Mouse (Mus musculus): ENCODE measurements around the gene Nol10. TPM values are rescaled to one million over a fixed set of nuclear protein-coding genes. Genes with fewer than 3 reads are reported as not detected.

Gene Nol10
- polyA plus RNA-seq, 1 experiment from 2014 or later: 7.4 TPM

- Histone ChIP-seq H3K9ac (replicated peaks; ENCODE audit: low read depth) (no peak overlapping the region), H3K27me3 (replicated peaks; ENCODE audit: insufficient read depth, low read length) (no peaks in the 10 kb centered on the region), H3K27ac (ENCODE audit: low read length) (no peak overlapping the region), H3K36me3 (ENCODE audit: insufficient read depth, low read length) (no peaks in the 10 kb centered on the region), H3K4me1 (ENCODE audit: insufficient read depth, low read depth, low read length) (0 out of 2 replicates have a peak, but pooled peaks cover 3% of the 10 kb centered on the region), H3K4me3 (ENCODE audit: low read depth, low read length) (no peak overlapping the region), H3K4me2 (replicated peaks; ENCODE audit: low read depth, low read length) (no peak overlapping the region), H3K9me3 (ENCODE audit: low read length) (no peaks in the 10 kb centered on the region)
- 27% methylated on average over 4 of the region's 4 CpGs for WGBS
- ATAC-seq: peak; percentile 57
- TF ChIP-seq EP300 (IDR thresholded peaks at IDR 0.05): no peak
- no peak for TF ChIP-seq CTCF (IDR thresholded peaks at IDR 0.05)
- DNase-seq (ENCODE audit: low spot score): peak; percentile 63
Observed at GRCm38 (mm10) chr12:17390510-17390909, 42.3 kb downstream of the Nol10 start.

- 73% methylated on average over 13 of the region's 13 CpGs for WGBS
Observed at GRCm38 (mm10) chr12:17393148-17393547, 44.9 kb downstream of the Nol10 start.

GRCm38 (mm10) chr12:17397150-17397549 is 48.9 kb downstream of the Nol10 start:
- Histone ChIP-seq H3K4me1 (ENCODE audit: insufficient read depth, low read depth, low read length) (no peaks in the 10 kb centered on the region), H3K9me3 (ENCODE audit: low read length) (no peaks in the 10 kb centered on the region), H3K27me3 (replicated peaks; ENCODE audit: insufficient read depth, low read length) (no peaks in the 10 kb centered on the region), H3K36me3 (ENCODE audit: insufficient read depth, low read length) (no peaks in the 10 kb centered on the region), H3K4me3 (ENCODE audit: low read depth, low read length) (no peak overlapping the region), H3K4me2 (replicated peaks; ENCODE audit: low read depth, low read length) (no peak overlapping the region), H3K9ac (replicated peaks; ENCODE audit: low read depth) (no peak overlapping the region), H3K27ac (ENCODE audit: low read length) (no peak overlapping the region)
- TF ChIP-seq EP300 (IDR thresholded peaks at IDR 0.05) (no peak), CTCF (IDR thresholded peaks at IDR 0.05) (no peak)
- DNase-seq (ENCODE audit: low spot score): no peak
- no peak for ATAC-seq
- 83% methylated on average over 2 of the region's 2 CpGs for WGBS

More at GRCm38 (mm10) chr12:17393148-17393547, 44.9 kb downstream of the Nol10 start:
- Histone ChIP-seq H3K27me3 (replicated peaks; ENCODE audit: insufficient read depth, low read length) (no peaks in the 10 kb centered on the region), H3K27ac (ENCODE audit: low read length) (no peak overlapping the region), H3K9ac (replicated peaks; ENCODE audit: low read depth) (no peak overlapping the region), H3K4me3 (ENCODE audit: low read depth, low read length) (no peak overlapping the region), H3K36me3 (ENCODE audit: insufficient read depth, low read length) (no peaks in the 10 kb centered on the region), H3K4me1 (ENCODE audit: insufficient read depth, low read depth, low read length) (no peaks in the 10 kb centered on the region), H3K4me2 (replicated peaks; ENCODE audit: low read depth, low read length) (no peak overlapping the region), H3K9me3 (ENCODE audit: low read length) (no peaks in the 10 kb centered on the region)
- TF ChIP-seq EP300 (IDR thresholded peaks at IDR 0.05) (no peak), CTCF (IDR thresholded peaks at IDR 0.05) (no peak)
- ATAC-seq (no peak), DNase-seq (ENCODE audit: low spot score) (no peak)

- Histone ChIP-seq H3K9me3 (ENCODE audit: low read length) (no peaks in the 10 kb centered on the region), H3K27me3 (replicated peaks; ENCODE audit: insufficient read depth, low read length) (no peaks in the 10 kb centered on the region), H3K36me3 (ENCODE audit: insufficient read depth, low read length) (no peaks in the 10 kb centered on the region), H3K4me3 (ENCODE audit: low read depth, low read length) (no peak overlapping the region), H3K9ac (replicated peaks; ENCODE audit: low read depth) (no peak overlapping the region), H3K27ac (ENCODE audit: low read length) (no peak overlapping the region), H3K4me1 (ENCODE audit: insufficient read depth, low read depth, low read length) (no peaks in the 10 kb centered on the region), H3K4me2 (replicated peaks; ENCODE audit: low read depth, low read length) (no peak overlapping the region)
- 63% methylated on average over 1 of the region's 1 CpGs for WGBS
- TF ChIP-seq EP300 (IDR thresholded peaks at IDR 0.05) (no peak), CTCF (IDR thresholded peaks at IDR 0.05) (no peak)
- ATAC-seq: peak; percentile 73
- DNase-seq (ENCODE audit: low spot score): peak; percentile 55
Observed at GRCm38 (mm10) chr12:17401419-17401818, 53.2 kb downstream of the Nol10 start.

- no peak for ATAC-seq
- no peaks in the 10 kb centered on the region for H3K27me3 ChIP-seq (replicated peaks; ENCODE audit: insufficient read depth, low read length)
- H3K27ac ChIP-seq (ENCODE audit: low read length): no peak overlapping the region
- H3K9ac ChIP-seq (replicated peaks; ENCODE audit: low read depth): no peak overlapping the region
- no peaks in the 10 kb centered on the region for H3K9me3 ChIP-seq (ENCODE audit: low read length)
- TF ChIP-seq CTCF (IDR thresholded peaks at IDR 0.05) (no peak), EP300 (IDR thresholded peaks at IDR 0.05) (no peak)
- 54% methylated on average over 3 of the region's 3 CpGs for WGBS
- H3K4me1 ChIP-seq (ENCODE audit: insufficient read depth, low read depth, low read length): no peaks in the 10 kb centered on the region
- no peak overlapping the region for H3K4me3 ChIP-seq (ENCODE audit: low read depth, low read length)
- H3K4me2 ChIP-seq (replicated peaks; ENCODE audit: low read depth, low read length): no peak overlapping the region
- no peak for DNase-seq (ENCODE audit: low spot score)
- H3K36me3 ChIP-seq (ENCODE audit: insufficient read depth, low read length): no peaks in the 10 kb centered on the region
Observed at GRCm38 (mm10) chr12:17402116-17402515, 53.9 kb downstream of the Nol10 start.

- 0 out of 2 replicates have a peak, but pooled peaks cover 2% of the 10 kb centered on the region for H3K36me3 ChIP-seq (ENCODE audit: insufficient read depth, low read length)
- H3K9ac ChIP-seq (replicated peaks; ENCODE audit: low read depth): no peak overlapping the region
- no peak overlapping the region for H3K4me3 ChIP-seq (ENCODE audit: low read depth, low read length)
- 92% methylated on average over 4 of the region's 4 CpGs for WGBS
- H3K27me3 ChIP-seq (replicated peaks; ENCODE audit: insufficient read depth, low read length): no peaks in the 10 kb centered on the region
- H3K4me1 ChIP-seq (ENCODE audit: insufficient read depth, low read depth, low read length): no peaks in the 10 kb centered on the region
- H3K9me3 ChIP-seq (ENCODE audit: low read length): no peaks in the 10 kb centered on the region
- H3K27ac ChIP-seq (ENCODE audit: low read length): no peak overlapping the region
- no peak for TF ChIP-seq EP300 (IDR thresholded peaks at IDR 0.05)
- no peak for TF ChIP-seq CTCF (IDR thresholded peaks at IDR 0.05)
- ATAC-seq (no peak), DNase-seq (ENCODE audit: low spot score) (no peak)
- H3K4me2 ChIP-seq (replicated peaks; ENCODE audit: low read depth, low read length): no peak overlapping the region
Observed at GRCm38 (mm10) chr12:17403998-17404397, 55.7 kb downstream of the Nol10 start.

GRCm38 (mm10) chr12:17406825-17407224 is 58.6 kb downstream of the Nol10 start:
- H3K36me3 ChIP-seq (ENCODE audit: insufficient read depth, low read length): 0 out of 2 replicates have a peak, but pooled peaks cover 2% of the 10 kb centered on the region
- no peak overlapping the region for H3K4me3 ChIP-seq (ENCODE audit: low read depth, low read length)
- H3K27me3 ChIP-seq (replicated peaks; ENCODE audit: insufficient read depth, low read length): no peaks in the 10 kb centered on the region
- H3K9ac ChIP-seq (replicated peaks; ENCODE audit: low read depth): no peak overlapping the region
- ATAC-seq: no peak
- H3K4me2 ChIP-seq (replicated peaks; ENCODE audit: low read depth, low read length): no peak overlapping the region
- no peak for DNase-seq (ENCODE audit: low spot score)
- H3K27ac ChIP-seq (ENCODE audit: low read length): no peak overlapping the region
- H3K4me1 ChIP-seq (ENCODE audit: insufficient read depth, low read depth, low read length): no peaks in the 10 kb centered on the region
- H3K9me3 ChIP-seq (ENCODE audit: low read length): no peaks in the 10 kb centered on the region
- TF ChIP-seq EP300 (IDR thresholded peaks at IDR 0.05): no peak
- no peak for TF ChIP-seq CTCF (IDR thresholded peaks at IDR 0.05)
- 96% methylated on average over 4 of the region's 4 CpGs for WGBS

All from lung, postnatal 0 days (tissue).